Mouse (Mus musculus): ENCODE data around the gene Taok3.

DNA sequence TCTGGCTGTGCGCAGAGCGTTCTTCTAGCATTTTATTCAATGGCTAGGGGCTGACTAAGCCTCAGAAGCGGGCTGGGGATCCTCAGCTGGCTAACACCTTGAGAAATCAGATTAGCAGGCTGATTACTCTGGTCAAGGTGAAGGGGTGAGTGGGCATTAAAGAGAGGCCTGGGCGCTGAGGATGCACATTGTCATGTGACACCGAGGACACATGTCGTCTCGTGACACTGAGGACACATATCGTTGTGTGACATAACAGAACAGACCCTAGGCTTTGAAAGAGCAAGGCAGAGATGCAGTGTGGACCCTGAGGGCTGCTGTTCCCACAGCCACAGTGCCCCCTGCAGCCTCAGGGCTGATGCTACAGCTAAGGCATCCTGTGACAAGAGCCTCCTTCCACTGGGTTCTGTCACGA lies 23.8 kb downstream of the Taok3 start:
- TF ChIP-seq CTCF (IDR thresholded peaks at IDR 0.05; ENCODE audit: low read depth) (peak; percentile 94), EP300 (IDR thresholded peaks at IDR 0.05; ENCODE audit: low read depth) (no peak)
